Mouse (Mus musculus) megakaryocyte, embryonic 14.5 days (primary cell): ENCODE data around the gene Mzt1. TPM values are rescaled to one million over a fixed set of nuclear protein-coding genes. Genes with fewer than 3 reads are reported as not detected.
A peak's percentile ranks its signal among the peaks of the same experiment; 100 is the strongest.

Experiments used
- H3K27me3 ChIP-seq: replicated peaks from 2 replicates; pipeline ENCODE3; 2012; ENCODE audit warnings: inconsistent platforms
- H3K36me3 ChIP-seq: replicated peaks from 2 replicates; pipeline ENCODE3; 2012; ENCODE audit warnings: low read length, inconsistent platforms, mixed read lengths
- H3K4me1 ChIP-seq: 2 replicates; pipeline ENCODE4 v1.6.1; 2012; ENCODE audit warnings: inconsistent platforms
- H3K4me3 ChIP-seq: replicated peaks from 2 replicates; pipeline ENCODE3; 2012; ENCODE audit warnings: moderate library complexity, mild to moderate bottlenecking, inconsistent platforms
- H3K9me3 ChIP-seq: 2 replicates; pipeline ENCODE4 v1.6.1; 2012; ENCODE audit warnings: inconsistent platforms
- FLI1 ChIP-seq: IDR thresholded peaks from 2 replicates; pipeline ENCODE4 v1.6.1; 2012; ENCODE audit warnings: low read length, inconsistent platforms, mixed read lengths
- GATA1 ChIP-seq: IDR thresholded peaks from 3 replicates; pipeline ENCODE4 v1.6.1; 2012; ENCODE audit warnings: mixed read lengths, low read length, inconsistent platforms, borderline replicate concordance
- polyA plus RNA-seq: library from polyadenylated mRNA; stranded (reverse); fragments of >175 nt; gene quantifications from 2 replicates; pipeline ENCODE4 v1.2.3, GENCODE M21; 2012; ENCODE audit warnings: low replicate concordance; ENCODE audit not compliant: insufficient read depth

Mzt1 gene
- polyA plus RNA-seq, 1 experiment, result 8.5 TPM

DNA sequence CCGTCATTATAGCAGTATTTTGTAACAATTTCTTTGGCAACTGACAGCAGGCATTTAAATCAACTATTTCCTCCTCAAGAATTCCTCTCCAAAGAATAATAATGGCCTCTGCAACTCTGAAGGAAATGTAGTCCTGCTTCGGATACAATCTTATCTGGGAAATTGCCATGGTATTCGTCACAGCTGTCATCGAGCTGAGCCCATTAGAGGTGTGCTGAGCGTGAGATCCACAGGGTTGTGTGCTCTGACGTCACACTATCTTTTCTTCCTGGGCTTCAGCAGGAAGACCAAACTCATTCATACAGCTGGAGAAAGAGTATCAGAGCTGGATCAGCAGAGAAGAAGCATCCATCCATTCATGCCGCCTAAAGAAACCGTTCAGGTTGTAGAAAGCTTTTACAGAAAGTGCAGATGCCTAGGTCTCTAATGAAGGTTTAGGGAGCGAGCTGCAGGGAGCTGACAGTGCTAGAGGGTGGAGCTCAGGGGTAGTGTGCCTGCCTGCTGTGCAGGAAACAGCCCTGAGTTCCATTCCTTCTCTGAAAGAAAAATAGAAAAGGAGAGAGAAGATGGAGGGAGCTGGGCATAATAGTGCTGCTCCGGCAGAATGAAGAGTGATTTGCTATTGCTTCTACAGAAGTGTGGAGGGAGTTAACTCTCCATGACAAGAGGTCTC lies 26.7 kb downstream of the Mzt1 start:
- TF ChIP-seq FLI1 (no peak), GATA1 (no peak)
- H3K36me3 ChIP-seq, result no peaks in the 10 kb centered on the region
- H3K4me3 ChIP-seq, result no peak overlapping the region
- peaks cover 6% of the 10 kb centered on the region for H3K4me1 ChIP-seq
- no peaks in the 10 kb centered on the region for H3K9me3 ChIP-seq
- no peaks in the 10 kb centered on the region for H3K27me3 ChIP-seq

DNA sequence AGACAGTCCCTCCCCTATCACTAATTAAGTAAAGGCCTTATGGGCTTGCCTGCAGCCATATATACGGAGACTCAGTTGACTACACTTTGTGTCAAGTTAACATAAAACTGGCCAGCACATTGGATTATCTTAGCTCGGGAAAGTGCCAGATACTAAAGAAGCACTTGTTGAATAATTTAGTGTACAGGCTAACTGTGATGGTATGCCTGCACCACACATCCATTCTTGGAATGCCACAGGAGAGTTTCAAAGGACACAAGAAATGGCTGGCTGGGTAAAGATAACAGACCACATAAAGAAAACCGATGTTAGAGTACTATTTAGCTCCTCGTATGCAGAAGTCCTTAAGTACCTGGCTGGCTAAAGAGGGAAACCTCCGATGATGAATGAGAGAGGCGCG lies 27.2 kb downstream of the Mzt1 start:
- Histone ChIP-seq H3K4me1 (peaks cover 6% of the 10 kb centered on the region), H3K36me3 (no peaks in the 10 kb centered on the region), H3K27me3 (no peaks in the 10 kb centered on the region), H3K4me3 (no peak overlapping the region), H3K9me3 (no peaks in the 10 kb centered on the region)
- no peak for TF ChIP-seq GATA1

DNA sequence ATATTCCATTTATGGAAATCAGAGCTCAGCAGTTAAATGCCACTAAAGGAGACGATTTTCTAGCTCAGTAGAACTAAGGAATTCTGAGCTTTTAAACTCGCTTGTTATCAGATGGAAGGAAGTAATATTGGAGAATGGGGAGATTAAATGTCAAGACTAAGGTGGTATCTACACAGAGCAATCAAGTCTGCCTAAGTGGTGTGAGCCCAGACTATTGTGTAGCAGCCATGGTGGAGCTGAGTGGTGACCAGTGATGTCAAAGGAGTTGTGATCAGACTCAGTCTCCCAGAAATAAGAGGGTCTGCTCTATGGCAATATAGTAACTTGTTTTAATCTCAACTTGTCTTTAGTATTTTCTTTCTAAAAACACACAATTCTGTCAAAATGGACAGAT lies 35.0 kb downstream of the Mzt1 start:
- Histone ChIP-seq H3K4me1 (peaks cover 11% of the 10 kb centered on the region), H3K36me3 (no peaks in the 10 kb centered on the region), H3K4me3 (peak overlapping the region; percentile 87), H3K27me3 (no peaks in the 10 kb centered on the region), H3K9me3 (no peaks in the 10 kb centered on the region)
- TF ChIP-seq GATA1 (no peak), FLI1 (no peak)

DNA sequence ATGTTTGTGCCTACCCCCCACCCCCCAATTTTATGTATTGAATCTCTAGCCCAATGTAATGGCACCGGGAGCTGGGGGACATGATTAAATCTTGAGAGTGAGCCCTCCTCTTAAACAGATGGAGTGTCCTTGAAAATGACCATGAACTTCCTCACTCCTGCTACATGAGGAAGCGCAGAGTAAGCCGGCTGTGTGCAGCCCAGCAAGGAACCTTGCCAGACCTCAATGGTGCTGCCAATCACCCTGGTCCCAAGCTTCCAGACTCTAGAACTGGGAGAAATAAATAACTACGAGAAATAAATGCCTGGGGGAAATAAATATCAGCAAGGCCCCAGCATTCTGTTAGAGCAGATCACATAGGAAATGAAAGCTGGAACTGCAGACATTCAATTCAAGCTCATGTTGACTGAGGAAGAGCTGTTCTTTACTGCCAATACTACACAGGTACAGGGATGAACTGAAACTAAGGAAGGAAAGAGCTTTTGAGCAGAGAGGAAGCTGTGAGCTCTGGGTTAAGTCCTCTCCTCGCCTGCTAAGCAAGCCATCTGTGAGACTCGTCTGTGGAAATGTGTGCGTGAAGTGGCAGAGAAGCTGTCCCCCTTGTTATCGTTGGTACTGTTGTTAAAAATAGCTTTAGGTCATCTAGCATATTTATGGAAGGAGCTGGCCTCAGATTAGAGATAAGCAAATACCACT lies 35.6 kb downstream of the Mzt1 start:
- TF ChIP-seq FLI1 (no peak), GATA1 (no peak)
- Histone ChIP-seq H3K9me3 (no peaks in the 10 kb centered on the region), H3K27me3 (no peaks in the 10 kb centered on the region), H3K4me1 (peaks cover 11% of the 10 kb centered on the region), H3K4me3 (peak overlapping the region; percentile 87), H3K36me3 (no peaks in the 10 kb centered on the region)

DNA sequence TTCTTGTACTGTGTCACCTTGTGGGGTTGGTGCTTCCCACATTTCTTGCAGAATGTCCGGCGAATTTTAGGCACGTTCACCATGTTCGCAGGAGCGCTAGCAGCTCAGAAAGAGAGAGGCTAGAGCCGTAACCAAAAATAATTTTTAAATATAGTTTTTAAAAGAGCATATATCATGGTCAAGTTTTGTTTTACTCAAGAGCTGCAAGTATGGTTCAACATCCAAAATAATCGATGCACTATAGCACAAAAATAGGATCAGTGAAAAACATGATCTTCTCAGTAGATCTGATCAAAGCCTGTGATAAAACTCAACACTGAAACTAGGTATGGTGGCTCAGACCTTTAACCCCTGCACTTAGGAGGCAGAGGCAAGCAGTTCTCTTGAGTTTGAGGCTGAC lies 51.7 kb downstream of the Mzt1 start, which contains the start of gene Rpl36a-ps1:
Rpl36a-ps1 (minus strand) TSS at position 101 of the 400 bp plus-strand sequence.
- no peaks in the 10 kb centered on the region for H3K36me3 ChIP-seq
- H3K4me3 ChIP-seq, result no peak within 1 kb of the TSS
- 0 out of 2 replicates have a peak, but pooled peaks cover 3% of the 10 kb centered on the region for H3K9me3 ChIP-seq
- H3K27me3 ChIP-seq, result no peaks in the 10 kb centered on the region
- H3K4me1 ChIP-seq, result no peaks in the 10 kb centered on the region
- TF ChIP-seq FLI1 (no peak), GATA1 (no peak)

DNA sequence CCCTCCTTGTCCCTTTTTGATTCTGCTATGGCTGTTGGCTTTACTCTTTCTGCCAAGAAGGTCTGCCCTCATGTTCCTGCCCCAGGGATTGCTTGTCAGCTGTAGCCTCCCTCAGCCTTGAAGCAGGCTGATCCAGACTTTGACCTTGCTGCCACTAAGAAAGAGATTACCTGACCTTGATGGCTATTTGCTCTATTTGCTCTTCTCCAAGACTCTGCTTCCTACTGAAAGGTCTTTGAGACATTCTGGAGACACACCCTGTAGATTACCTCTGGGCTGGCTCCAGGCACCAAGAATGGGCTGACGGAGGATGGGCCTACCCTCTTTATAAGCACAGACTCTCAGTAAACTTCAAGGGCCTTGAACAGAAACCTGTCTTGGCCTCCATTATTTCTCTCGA lies 53.5 kb downstream of the Mzt1 start:
- 0 out of 2 replicates have a peak, but pooled peaks cover 3% of the 10 kb centered on the region for H3K9me3 ChIP-seq
- TF ChIP-seq GATA1 (no peak), FLI1 (no peak)
- H3K4me1 ChIP-seq, result no peaks in the 10 kb centered on the region
- H3K4me3 ChIP-seq, result no peak overlapping the region
- no peaks in the 10 kb centered on the region for H3K27me3 ChIP-seq
- H3K36me3 ChIP-seq, result no peaks in the 10 kb centered on the region

DNA sequence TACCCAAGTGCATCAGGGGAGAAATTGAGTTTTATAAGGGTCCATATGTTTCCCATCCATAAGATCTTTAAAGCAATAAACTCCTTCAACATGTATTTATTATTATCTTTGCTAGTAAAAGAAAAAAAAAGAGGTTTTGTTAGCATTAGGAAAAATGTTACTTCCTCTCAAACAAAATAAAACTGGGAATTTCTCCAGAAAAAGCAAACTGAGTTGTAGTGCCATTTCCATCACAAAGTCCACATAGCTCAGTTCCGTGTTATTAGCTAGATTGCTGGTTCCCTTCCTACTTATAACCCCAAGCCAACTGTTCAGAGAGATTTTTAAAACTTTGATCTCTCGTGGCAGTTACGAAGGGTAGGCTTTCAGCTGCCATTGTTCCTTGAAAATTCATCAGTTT lies 55.3 kb downstream of the Mzt1 start:
- no peaks in the 10 kb centered on the region for H3K27me3 ChIP-seq
- no peak overlapping the region for H3K4me3 ChIP-seq
- TF ChIP-seq FLI1, result no peak
- no peak for TF ChIP-seq GATA1
- no peaks in the 10 kb centered on the region for H3K36me3 ChIP-seq
- H3K4me1 ChIP-seq, result no peaks in the 10 kb centered on the region
- 0 out of 2 replicates have a peak, but pooled peaks cover 3% of the 10 kb centered on the region for H3K9me3 ChIP-seq

DNA sequence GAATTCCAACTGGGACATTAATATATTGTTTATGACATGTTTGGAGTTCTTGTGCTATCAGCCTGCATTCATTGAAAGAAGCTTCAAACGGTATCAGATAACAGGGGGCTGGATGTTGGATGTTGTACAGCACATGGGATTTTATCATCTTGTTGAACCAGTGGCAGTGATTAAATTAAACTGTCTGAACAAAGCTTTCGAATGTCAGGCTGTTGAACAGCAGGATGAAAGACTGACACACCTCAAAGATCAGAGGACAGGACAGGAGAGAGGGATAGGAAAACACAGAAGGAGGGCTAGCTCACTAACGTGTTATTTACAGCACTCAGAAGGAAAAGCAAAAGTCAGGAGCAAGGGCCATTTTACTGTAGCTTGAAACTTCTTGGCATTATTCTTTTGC lies 56.1 kb downstream of the Mzt1 start:
- Histone ChIP-seq H3K36me3 (no peaks in the 10 kb centered on the region), H3K4me1 (no peaks in the 10 kb centered on the region), H3K27me3 (no peaks in the 10 kb centered on the region), H3K4me3 (no peak overlapping the region), H3K9me3 (0 out of 2 replicates have a peak, but pooled peaks cover 3% of the 10 kb centered on the region)
- no peak for TF ChIP-seq FLI1

Other genes starting within 250 kb of the Mzt1 start
- 0.43 TPM in 1 of 2 replicates, not detected in the other for gene Rpl36a-ps1, start 51.8 kb downstream of the Mzt1 start, polyA plus RNA-seq
- 2.0 and 4.1 TPM in 2 replicates for gene Bora, start 88 bp upstream of the Mzt1 start, polyA plus RNA-seq
- 0.36 TPM in 1 of 2 replicates, not detected in the other for gene Pibf1, start 53.3 kb upstream of the Mzt1 start, polyA plus RNA-seq
- 2.8 and 5.3 TPM in 2 replicates for gene Dis3, start 53.6 kb upstream of the Mzt1 start, polyA plus RNA-seq